Mouse (Mus musculus) c-Kit-positive CD71-positive TER-119-positive erythroid progenitor cells, embryonic 14.5 days (primary cell): ENCODE measurements around the gene Timm29.
A peak's percentile ranks its signal among the peaks of the same experiment; 100 is the strongest.

Experiments used
- DNase-seq: peaks from one replicate; pipeline ENCODE4 v3.0.0-alpha.2; 2013; ENCODE audit warnings: low spot score

The Timm29 gene

DNA sequence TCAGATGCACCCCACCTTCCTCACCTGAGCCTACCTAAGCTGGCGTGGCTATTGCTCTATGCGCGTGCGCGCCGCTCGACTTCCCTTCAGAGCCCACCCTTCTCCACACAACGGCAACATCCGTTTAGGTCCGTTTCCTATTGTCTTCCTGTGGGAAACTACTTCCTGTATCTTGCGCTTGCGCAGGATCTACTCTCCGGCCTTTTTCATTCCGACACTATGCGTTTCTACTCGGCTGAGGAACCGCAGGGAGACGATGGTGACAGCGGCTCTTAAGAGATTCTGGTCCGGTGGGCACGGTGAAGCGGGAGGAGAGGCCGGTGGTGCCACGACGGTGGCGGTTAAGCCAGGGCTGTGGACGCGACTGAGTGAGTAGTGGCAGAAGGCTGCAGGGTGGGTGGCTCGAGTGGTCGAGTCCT lies at the start of gene Timm29, which contains the start of gene Yipf2:
Gene Timm29 (plus strand): TSS at position 20 of the 419 bp plus-strand sequence.
Gene Yipf2 (minus strand): TSS at position 126 of the 419 bp plus-strand sequence.
- peak; percentile 96 for DNase-seq

GRCm38 (mm10) chr9:21545351-21545915 lies 47.1 kb upstream of the Timm29 start:
- DNase-seq: no peak

GRCm38 (mm10) chr9:21545916-21546788 lies 46.4 kb upstream of the Timm29 start:
- peak; percentile 97 for DNase-seq

DNA sequence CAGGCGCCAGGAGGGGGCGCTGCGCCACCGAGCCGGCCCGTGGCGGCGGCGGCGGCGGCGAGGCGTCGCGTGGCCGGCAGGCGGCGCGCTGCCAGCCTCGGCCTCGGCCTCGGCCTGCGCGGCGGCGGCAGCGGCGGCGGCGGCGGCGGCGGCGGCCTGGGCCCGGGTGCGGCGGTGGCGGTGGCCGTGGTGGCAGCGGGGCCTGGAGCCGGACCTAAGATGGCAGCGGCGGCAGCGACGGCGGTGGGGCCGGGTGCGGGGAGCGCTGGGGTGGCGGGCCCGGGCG lies 45.8 kb upstream of the Timm29 start, which contains the start of gene Carm1:
Gene Carm1 (plus strand): TSS at position 106 of the 286 bp plus-strand sequence.
- DNase-seq: no peak

GRCm38 (mm10) chr9:21547075-21547941 lies 45.2 kb upstream of the Timm29 start:
- DNase-seq: peak; percentile 47

GRCm38 (mm10) chr9:21551049-21551448 lies 41.5 kb upstream of the Timm29 start:
- DNase-seq: no peak

DNA sequence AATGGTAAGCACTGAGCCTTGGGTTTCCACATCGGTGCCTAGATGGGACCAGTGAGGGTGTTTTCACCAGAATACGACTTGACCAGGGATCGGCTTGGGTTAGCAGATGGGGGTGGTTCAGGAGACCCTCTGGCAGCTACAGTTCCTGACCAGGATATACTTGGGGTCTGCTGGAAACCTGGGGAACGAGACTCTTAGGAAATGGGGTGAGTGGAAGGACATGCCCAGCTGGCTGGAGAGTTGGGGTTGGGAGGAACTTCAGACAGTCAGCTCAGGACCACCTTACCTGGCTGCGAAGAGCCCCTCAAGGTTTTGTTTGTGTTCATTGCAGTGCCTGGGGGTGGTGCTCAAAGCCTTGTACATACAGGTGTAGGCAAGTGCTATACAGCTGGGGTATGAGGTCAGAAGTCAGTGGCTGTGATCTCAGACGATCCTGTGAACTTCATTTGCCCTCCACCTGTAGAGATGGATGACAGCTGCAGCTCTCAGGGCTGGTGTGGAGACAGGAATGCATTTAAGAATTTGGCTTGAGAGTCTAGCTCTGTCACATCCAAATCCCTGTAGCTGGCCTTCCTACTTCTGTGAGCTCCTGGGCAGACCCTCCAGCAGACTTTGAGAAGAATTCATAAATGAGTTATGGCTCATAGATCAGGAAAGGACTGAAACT lies 38.8 kb upstream of the Timm29 start:
- DNase-seq: no peak

DNA sequence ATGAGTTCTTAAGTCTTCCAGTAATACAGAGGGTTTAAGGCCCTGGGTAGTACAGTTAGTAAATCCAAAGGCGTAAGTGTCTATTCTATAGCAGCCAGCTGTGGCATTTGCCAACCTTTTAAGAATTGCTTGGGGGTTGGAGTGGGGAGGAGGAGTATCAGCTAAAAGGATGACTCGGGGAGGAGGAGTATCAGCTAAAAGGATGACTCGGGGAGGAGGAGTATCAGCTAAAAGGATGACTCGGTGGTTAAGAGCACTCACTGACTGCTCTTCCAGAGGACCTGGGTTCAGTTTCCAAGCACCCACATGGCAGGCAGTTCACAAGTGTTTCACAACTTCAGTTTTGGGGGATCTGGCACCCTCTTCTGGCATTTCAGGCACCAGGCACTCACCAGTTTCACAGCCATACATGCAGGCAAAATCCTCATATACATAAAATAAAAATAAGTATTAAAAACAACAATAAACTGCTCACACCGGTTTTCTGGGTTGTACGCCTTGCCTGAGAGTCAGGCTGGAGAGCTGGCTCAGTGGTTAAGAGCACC lies 37.3 kb upstream of the Timm29 start:
- DNase-seq: no peak

DNA sequence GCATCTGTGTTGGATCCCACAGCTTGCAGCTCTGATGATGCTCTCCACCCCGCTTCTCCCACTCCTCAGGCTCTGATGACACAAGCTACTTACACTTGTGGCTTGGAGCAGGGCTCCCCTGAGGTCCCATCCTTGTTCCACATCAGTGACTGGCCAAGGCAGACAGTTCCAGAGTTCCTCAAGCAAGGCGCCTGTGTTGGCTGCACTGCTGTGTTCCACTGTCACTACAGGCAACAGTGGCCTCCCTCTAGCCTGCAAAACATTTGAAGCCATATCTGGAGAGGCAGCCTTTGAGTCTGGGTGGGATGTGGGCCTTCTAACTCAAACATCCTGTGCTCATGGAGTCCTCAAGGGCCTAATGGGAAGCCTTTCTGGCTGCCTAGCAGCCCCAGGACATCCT lies 35.5 kb upstream of the Timm29 start:
- no peak for DNase-seq

- no peak for DNase-seq
These were observed 35.0 kb upstream of the Timm29 start for GRCm38 (mm10) chr9:21557556-21557955.

DNA sequence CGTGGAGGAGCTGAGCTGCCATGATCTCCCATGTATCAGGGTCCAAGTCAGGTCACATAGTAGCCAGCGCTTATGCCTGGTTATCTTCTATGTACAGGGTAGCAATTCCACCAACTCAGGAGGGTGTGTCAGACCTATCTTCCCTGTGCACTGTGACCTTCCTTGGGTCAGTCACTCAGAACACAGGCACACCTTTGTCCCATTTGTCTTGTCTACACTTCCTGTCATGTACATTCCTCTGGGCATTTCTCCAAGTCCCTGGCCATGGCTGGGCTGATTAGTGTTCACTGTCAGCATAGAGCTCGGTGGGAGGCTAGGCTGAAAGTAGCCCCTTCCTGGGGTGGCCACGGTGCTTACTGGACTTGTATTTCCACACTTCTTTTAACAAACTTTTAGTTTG lies 34.2 kb upstream of the Timm29 start:
- DNase-seq: peak; percentile 88

DNA sequence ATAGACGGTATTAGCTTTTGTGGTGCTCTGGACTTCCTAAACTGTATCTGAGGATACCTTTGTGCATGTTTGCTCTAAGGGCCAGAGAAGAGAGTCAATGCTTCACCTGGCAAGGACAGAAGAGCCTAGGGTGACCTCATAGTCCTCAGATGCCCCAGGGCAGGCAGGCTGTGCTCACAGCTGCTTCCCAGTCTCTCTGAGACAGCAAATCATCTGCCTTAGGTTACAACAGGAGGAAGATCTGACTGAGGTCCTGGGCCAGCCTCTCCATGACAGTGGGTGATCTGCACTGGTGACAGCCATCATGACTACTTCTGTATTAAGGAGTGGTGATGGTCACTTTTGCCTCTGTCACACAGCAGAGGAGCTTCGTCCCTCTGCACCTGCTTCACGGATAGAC lies 33.4 kb upstream of the Timm29 start:
- DNase-seq: no peak

- DNase-seq: no peak
These were observed 28.1 kb upstream of the Timm29 start for GRCm38 (mm10) chr9:21564420-21564819.

GRCm38 (mm10) chr9:21565004-21565586 lies 27.4 kb upstream of the Timm29 start:
- no peak for DNase-seq

- DNase-seq: no peak
These were observed 26.0 kb upstream of the Timm29 start for GRCm38 (mm10) chr9:21566538-21566937.

DNA sequence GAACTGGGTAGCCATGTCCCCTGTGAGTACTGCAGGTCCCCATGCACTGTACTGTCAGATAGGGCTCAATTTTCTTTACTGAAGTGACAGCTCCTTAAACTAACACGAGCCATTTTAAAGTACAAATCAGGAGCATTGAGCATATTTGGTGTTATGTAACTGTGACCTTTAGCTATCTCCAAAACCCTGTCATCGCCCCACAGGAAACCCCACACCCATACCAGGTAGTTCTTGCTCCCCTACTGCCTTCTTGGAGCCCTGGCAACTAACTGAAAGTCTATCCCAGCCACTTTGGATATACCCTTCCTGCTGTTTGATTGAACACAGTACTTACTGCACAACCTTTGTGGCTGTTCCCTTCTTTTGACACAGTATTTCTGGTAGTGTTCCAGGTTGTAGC lies 25.5 kb upstream of the Timm29 start:
- no peak for DNase-seq

- DNase-seq: no peak
These were observed 23.8 kb upstream of the Timm29 start for GRCm38 (mm10) chr9:21568657-21569255.

- no peak for DNase-seq
These were observed 18.3 kb upstream of the Timm29 start for GRCm38 (mm10) chr9:21574012-21574801.

- DNase-seq: no peak
These were observed 17.3 kb upstream of the Timm29 start for GRCm38 (mm10) chr9:21575253-21575652.

DNA sequence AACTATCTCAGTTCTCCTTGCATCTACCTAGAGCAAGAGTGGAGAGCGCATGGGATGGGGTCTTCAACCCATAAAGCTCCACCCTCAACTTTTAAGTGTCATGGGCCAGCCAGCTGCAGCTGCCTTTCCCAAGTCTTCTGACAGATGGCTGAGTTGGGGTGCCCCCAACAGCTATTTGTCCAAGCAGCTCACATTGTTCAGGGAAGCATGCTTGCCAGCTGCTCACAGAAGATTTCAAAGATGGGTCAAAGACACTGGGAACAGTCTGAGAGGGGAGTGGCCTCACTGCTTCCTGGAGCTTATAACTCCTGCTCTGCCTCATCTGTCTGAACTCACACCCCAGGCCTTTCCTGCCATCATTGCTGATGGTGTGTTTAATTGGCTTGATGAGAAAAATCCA lies 16.2 kb upstream of the Timm29 start:
- DNase-seq: no peak
